Mouse (Mus musculus): Measurements from ENCODE around the gene Adgrd1.
"Not testable (repeated sequence)": the region's sequence is repeated elsewhere in the genome, so short reads cannot be mapped to it uniquely, and the experiment has no call there.

Adgrd1 gene

GRCm38 (mm10) chr5:129093158-129093557 is 3.4 kb upstream of the Adgrd1 start:
- no peak for DNase-seq (ENCODE audit: extremely low read depth, low read depth, low spot score)

DNA sequence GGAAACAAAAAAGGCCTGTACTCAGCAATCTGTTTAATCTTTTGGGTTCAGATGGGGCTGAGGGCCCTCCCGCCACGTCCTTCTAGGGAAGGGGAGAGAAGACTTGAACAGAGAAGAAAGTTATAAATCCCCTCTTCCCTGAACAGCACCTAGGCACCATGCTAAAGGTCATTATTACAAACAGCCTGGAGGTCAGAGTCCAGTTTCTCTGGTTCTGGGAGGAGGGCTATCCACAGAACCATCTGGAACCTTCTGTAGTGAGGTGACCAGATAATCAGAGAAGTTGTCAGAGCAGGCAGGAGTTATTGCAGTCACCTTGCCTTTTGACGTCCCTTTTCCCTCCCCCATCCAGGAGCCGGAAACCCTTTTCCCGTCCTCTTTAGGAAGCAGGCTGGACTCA is 2.3 kb upstream of the Adgrd1 start:
- no peak for DNase-seq (ENCODE audit: extremely low read depth, low read depth, low spot score)

GRCm38 (mm10) chr5:129104043-129104442 is 7.5 kb downstream of the Adgrd1 start:
- no peak for DNase-seq (ENCODE audit: extremely low read depth, low read depth, low spot score)

DNA sequence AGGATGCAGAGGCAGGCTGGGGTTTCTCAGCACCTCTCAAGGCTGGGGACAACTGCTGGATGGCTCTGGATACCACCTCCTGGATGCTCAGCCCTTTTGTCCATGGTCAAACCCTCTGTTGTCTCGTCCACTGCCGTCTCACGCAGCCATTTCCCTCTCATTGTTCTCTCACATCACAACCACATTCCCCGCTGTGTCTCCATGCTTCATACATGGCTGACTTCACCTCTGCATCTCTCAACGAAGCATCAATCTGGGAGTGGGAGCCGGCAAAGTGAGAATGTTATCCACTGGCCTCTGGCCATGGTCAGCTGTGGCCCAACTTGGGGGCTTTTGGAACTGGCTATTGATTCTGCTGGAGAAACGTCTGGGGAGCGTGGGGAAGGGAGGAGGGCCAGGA is 15.2 kb downstream of the Adgrd1 start:
- DNase-seq (ENCODE audit: extremely low read depth, low read depth, low spot score): no peak

- DNase-seq (ENCODE audit: extremely low read depth, low read depth, low spot score): no peak
These were observed 17.4 kb downstream of the Adgrd1 start for GRCm38 (mm10) chr5:129113741-129114476.

- no peak for DNase-seq (ENCODE audit: extremely low read depth, low read depth, low spot score)
These were observed 19.7 kb downstream of the Adgrd1 start for GRCm38 (mm10) chr5:129116299-129116698.

GRCm38 (mm10) chr5:129117593-129118113 is 21.1 kb downstream of the Adgrd1 start:
- DNase-seq (ENCODE audit: extremely low read depth, low read depth, low spot score): no peak

DNA sequence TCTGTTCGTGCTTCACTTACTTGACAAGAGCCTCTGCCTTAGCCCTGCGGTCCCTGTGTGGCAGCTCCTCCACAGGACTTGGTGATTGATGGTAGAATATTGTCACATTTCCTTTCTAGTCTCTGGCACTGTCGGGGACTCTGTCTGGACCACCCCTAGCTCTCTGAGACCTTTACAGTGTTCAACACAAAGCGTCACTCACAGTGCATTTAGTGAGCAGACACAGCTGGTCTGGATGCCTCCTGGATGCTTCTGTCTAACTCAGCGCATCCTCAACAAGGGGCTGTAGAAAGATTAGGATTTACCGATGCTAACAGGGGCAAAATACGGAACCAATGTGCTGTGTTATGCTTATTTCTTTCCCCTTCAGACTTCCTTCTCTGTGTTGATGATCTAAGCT is 22.0 kb downstream of the Adgrd1 start:
- no peak for DNase-seq (ENCODE audit: extremely low read depth, low read depth, low spot score)

DNA sequence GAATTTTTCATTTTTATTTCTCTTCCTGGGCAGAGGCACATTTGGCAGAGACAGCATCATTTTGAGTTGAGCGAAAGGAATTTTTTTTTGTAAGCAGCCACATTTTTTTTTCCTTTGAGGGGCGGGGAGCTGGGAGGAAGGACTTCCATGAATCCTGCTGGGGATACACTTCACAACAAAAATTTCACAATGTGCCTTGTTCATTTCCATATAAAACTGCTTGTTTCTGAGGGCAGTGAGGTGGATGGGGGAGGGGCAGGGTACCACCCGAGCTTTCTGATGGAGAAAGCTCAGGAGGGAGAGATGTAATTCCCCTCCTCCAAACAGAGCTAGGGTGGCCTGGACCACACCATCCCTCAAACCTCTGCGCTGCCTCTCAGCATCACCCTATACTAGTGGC is 22.6 kb downstream of the Adgrd1 start:
- no peak for DNase-seq (ENCODE audit: extremely low read depth, low read depth, low spot score)

DNA sequence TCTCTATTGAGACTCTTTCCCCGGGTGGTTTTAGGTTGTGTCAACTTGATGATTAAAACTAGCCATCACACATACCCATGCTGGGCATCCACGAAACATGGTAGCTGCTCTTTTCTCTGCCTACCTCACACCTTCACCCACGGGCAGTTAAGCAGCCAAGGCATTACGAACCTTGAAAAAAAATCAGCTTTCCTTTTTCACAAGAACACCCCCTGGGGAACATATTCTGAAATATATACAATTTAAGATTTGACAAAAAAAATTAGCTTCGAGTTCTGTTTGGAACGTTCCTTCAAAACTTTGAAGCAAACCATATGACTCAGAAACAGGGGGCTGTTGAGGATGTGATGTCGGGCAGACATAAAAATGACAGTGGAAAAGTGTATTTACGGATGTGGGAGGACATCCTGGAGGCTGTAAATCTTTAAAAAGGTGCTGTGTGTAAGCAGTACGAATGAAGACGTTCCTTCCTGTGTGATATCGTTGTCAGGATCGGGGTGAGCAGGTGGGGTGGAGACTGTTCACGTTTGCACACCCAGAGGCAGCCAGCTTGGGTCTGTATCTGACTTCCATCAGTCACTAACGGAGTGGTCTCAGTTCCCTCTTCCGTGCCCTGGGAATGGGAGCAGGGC is 25.2 kb downstream of the Adgrd1 start:
- DNase-seq (ENCODE audit: extremely low read depth, low read depth, low spot score): no peak

DNA sequence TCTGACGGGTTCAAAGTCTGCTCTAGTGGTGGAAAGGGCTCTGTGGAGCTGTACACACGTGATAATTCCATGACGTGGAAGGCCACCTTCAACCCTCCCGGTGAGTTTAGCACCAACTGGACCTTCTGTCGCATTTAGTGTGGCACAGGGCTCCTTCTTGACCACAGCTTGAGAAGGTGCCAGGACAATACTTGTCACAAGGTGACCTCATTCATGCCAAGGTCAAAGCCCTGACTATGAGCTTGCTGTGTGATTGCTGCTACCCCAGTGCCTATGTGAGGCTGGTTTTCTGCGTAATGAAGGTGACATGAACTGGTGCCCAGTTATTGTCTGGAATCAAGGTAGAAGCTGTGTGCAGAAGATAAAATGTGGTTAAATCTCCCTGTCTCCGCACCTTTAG is 25.9 kb downstream of the Adgrd1 start:
- DNase-seq (ENCODE audit: extremely low read depth, low read depth, low spot score): no peak

DNA sequence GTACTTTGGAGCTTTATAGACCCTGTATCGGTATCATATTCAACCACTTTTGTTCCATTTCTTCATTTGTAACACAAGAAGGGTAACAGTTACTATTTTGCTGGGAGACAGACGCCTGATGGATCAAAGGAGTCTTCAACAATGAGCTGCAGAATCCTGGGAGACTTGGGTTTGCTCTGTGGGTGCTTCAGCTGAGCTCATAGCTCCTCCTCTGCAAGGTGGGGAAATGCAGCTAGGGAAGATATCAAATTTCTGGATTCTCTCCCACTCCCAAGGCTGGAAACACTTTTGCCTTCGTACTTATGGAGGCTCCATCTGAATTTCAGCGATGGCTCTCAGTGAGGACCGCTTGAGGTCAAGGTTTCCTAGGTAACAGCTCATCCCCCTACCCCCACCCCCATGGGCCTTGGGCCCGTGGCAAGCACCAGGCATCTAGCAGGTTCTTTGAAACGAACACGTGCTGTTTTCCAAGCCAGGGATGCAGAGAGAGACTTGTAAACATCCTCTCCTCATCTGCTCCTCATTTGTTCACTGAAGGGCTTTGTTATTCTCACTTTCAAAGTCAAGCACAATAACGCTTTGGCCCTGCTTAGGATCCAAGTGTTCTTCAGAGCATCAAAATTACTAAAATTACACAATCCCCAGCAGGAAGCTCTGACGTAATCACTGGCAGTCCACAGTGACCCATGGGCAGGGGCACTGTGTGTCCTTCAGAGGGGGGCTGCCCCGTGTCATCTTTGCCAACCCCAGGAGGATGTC is 27.7 kb downstream of the Adgrd1 start:
- no peak for DNase-seq (ENCODE audit: extremely low read depth, low read depth, low spot score)

GRCm38 (mm10) chr5:129128310-129128709 is 31.8 kb downstream of the Adgrd1 start:
- DNase-seq (ENCODE audit: extremely low read depth, low read depth, low spot score): not testable (repeated sequence)

DNA sequence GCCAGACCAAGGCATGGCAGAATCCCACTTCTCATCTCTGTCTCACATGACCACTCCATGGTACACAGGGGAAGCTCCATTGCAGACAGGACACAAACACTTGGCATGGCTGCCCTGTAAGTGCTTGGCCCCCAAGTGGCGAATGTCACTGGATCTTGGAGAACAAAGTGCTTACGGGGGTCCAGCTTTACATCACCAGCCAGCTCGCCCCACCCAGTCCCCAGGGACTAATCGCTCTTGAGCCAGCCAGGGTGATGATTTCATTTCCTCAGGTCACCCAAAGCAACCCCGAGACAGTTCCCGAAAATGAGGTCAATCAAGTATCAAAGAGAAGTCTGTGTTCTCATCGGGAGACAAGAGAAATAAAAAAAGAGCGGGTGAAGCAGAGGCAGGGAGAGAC is 33.8 kb downstream of the Adgrd1 start:
- no peak for DNase-seq (ENCODE audit: extremely low read depth, low read depth, low spot score)

GRCm38 (mm10) chr5:129137405-129137804 is 40.9 kb downstream of the Adgrd1 start:
- DNase-seq (ENCODE audit: extremely low read depth, low read depth, low spot score): no peak

- DNase-seq (ENCODE audit: extremely low read depth, low read depth, low spot score): no peak
These were observed 42.0 kb downstream of the Adgrd1 start for GRCm38 (mm10) chr5:129138576-129138975.

DNA sequence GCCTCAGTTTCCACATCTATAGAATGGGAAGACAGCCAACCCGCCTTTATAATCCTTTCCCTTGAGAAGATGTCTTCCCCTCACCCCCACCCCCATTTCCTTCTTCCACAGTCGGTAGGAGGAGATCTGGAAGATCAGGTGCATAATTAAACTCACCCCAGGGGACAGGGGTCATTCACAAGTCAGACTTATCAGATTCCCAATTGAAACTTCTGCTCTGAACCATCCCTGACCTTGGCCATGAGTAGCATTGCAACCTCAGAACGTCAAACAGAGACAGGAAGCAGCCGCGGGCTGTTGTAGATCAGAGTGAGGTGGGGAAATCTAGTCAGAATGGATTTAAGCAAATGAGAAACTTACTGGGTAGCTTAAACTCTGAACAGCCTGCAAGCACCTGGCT is 46.3 kb downstream of the Adgrd1 start:
- no peak for DNase-seq (ENCODE audit: extremely low read depth, low read depth, low spot score)

- DNase-seq (ENCODE audit: extremely low read depth, low read depth, low spot score): no peak
These were observed 48.9 kb downstream of the Adgrd1 start for GRCm38 (mm10) chr5:129145307-129145935.

GRCm38 (mm10) chr5:129146892-129147509 is 50.5 kb downstream of the Adgrd1 start:
- DNase-seq (ENCODE audit: extremely low read depth, low read depth, low spot score): no peak

DNA sequence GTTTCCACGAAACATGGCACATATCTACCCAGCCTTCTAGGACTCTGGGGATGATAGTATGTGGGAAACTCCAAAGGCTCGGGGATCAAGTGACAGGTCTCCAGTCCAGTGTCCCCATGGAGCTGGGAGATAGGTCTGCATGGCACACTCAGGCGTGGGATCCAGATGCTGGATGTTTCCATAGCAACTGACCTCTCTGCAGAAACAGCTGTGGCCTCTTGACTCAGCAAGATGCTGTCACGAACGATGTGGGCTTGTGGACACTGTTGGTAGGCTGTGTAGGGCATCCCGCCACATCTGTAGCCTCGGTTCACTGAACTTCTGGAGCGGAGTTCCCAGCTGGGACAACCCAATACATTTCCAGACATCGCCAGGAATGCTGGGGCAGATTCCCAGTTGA is 51.9 kb downstream of the Adgrd1 start:
- DNase-seq (ENCODE audit: extremely low read depth, low read depth, low spot score): no peak
